Mouse (Mus musculus) cerebellum, adult 2 months (tissue): Measurements from ENCODE around the gene Phc2.

Source experiments
- CTCF ChIP-seq: fragments of 200-500 bp; IDR thresholded peaks from 2 replicates; pipeline ENCODE4 v1.5.1; 2011; ENCODE audit warnings: low read depth, mild to moderate bottlenecking, control low read depth, low read length, moderate library complexity, borderline replicate concordance; ENCODE audit not compliant: insufficient read depth
- POLR2A ChIP-seq: fragments of 200-500 bp; IDR thresholded peaks from 2 replicates; pipeline ENCODE4 v1.6.1; 2011; ENCODE audit warnings: low read length, control low read depth, borderline replicate concordance; ENCODE audit not compliant: insufficient read depth

- TF ChIP-seq CTCF (no peak), POLR2A (no peak)
Observed at GRCm38 (mm10) chr4:128728431-128728851, 73.9 kb downstream of the Phc2 start.
